Mouse (Mus musculus) kidney, postnatal 4 days (tissue): ENCODE results near the gene Zfp386.
A peak's percentile ranks its signal among the peaks of the same experiment; 100 is the strongest.
"Not testable (repeated sequence)": the region's sequence is repeated elsewhere in the genome, so short reads cannot be mapped to it uniquely, and the experiment has no call there.

Source experiments
- DNase-seq, 2 experiments: peaks; one replicate each; pipeline ENCODE4 v3.0.0; 2021; ENCODE audit warnings: mixed read lengths in 2 of 2

The Zfp386 gene

GRCm38 (mm10) chr12:116047440-116048377 is at the start of gene Zfp386:
Zfp386 (plus strand) TSS chr12:116047724.
- DNase-seq: peak; percentile 99

- DNase-seq: not testable (repeated sequence)
These were observed 47.7 kb upstream of the Zfp386 start for GRCm38 (mm10) chr12:115999784-116000183.

GRCm38 (mm10) chr12:116002946-116003345 is 44.6 kb upstream of the Zfp386 start:
- DNase-seq: not testable (repeated sequence)

- no peak for DNase-seq
These were observed 36.7 kb upstream of the Zfp386 start for GRCm38 (mm10) chr12:116010812-116011211.

GRCm38 (mm10) chr12:116028095-116028494 is 19.4 kb upstream of the Zfp386 start:
- no peak for DNase-seq

GRCm38 (mm10) chr12:116035346-116035745 is 12.2 kb upstream of the Zfp386 start:
- no peak for DNase-seq

- DNase-seq: no peak
These were observed 2.7 kb upstream of the Zfp386 start for GRCm38 (mm10) chr12:116044785-116045184.

GRCm38 (mm10) chr12:116048766-116049165 is 1.2 kb downstream of the Zfp386 start:
- DNase-seq: no peak

- DNase-seq: no peak
These were observed 1.7 kb downstream of the Zfp386 start for GRCm38 (mm10) chr12:116049236-116049635.

GRCm38 (mm10) chr12:116049701-116050100 is 2.2 kb downstream of the Zfp386 start:
- DNase-seq: peak in 1 of 2 experiments; percentile 15

- DNase-seq: no peak
These were observed 6.8 kb downstream of the Zfp386 start for GRCm38 (mm10) chr12:116054342-116054741.

- DNase-seq: no peak
These were observed 8.6 kb downstream of the Zfp386 start for GRCm38 (mm10) chr12:116056112-116056511.

- no peak for DNase-seq
These were observed 14.2 kb downstream of the Zfp386 start for GRCm38 (mm10) chr12:116061561-116062193.

GRCm38 (mm10) chr12:116062194-116062583 is 14.7 kb downstream of the Zfp386 start:
- DNase-seq: no peak

- DNase-seq: no peak
These were observed 15.5 kb downstream of the Zfp386 start for GRCm38 (mm10) chr12:116063020-116063419.

GRCm38 (mm10) chr12:116071023-116071422 is 23.5 kb downstream of the Zfp386 start:
- DNase-seq: peak; percentile 57 to 63

GRCm38 (mm10) chr12:116077074-116077854 is 29.7 kb downstream of the Zfp386 start, which contains the start of gene Vipr2:
Vipr2 (plus strand) TSS chr12:116077726.
- peak; percentile 77 to 79 for DNase-seq

- DNase-seq: no peak
These were observed 30.4 kb downstream of the Zfp386 start for GRCm38 (mm10) chr12:116077855-116078366.

GRCm38 (mm10) chr12:116083125-116083524 is 35.6 kb downstream of the Zfp386 start:
- no peak for DNase-seq

- DNase-seq: no peak
These were observed 36.8 kb downstream of the Zfp386 start for GRCm38 (mm10) chr12:116084294-116084693.

GRCm38 (mm10) chr12:116086951-116087600 is 39.6 kb downstream of the Zfp386 start:
- DNase-seq: no peak

GRCm38 (mm10) chr12:116089836-116090235 is 42.3 kb downstream of the Zfp386 start:
- DNase-seq: no peak
